Mouse (Mus musculus) neural tube, embryonic 15.5 days (tissue): ENCODE data around the gene Cav3. TPM values are rescaled to one million over a fixed set of nuclear protein-coding genes. Genes with fewer than 3 reads are reported as not detected.

ENCODE experiments used
- ATAC-seq: fragments of 200-750 bp; cut with Nextera tagmentation; 2 replicates; pipeline ENCODE4 v1.8.0; 2017; ENCODE audit warnings: mild to moderate bottlenecking, moderate TSS enrichment, moderate library complexity; ENCODE audit not compliant: low FRiP score
- H3K27ac ChIP-seq: fragments of 300-500 bp; sonication (generic); replicated peaks from 2 replicates; pipeline ENCODE4 v1.5.1; 2015; ENCODE audit warnings: mild to moderate bottlenecking, inconsistent platforms
- H3K27me3 ChIP-seq: fragments of 300-500 bp; sonication (generic); replicated peaks from 2 replicates; pipeline ENCODE4 v1.6.1; 2015; ENCODE audit warnings: inconsistent platforms
- H3K36me3 ChIP-seq: fragments of 300-500 bp; sonication (generic); 2 replicates; pipeline ENCODE4 v1.6.1; 2015; ENCODE audit warnings: inconsistent platforms
- H3K4me1 ChIP-seq: fragments of 300-500 bp; sonication (generic); 2 replicates; pipeline ENCODE4 v1.6.1; 2015; ENCODE audit warnings: inconsistent platforms
- H3K4me2 ChIP-seq: fragments of 300-500 bp; sonication (generic); 2 replicates; pipeline ENCODE4 v1.6.1; 2015; ENCODE audit warnings: inconsistent platforms, mild to moderate bottlenecking, moderate library complexity
- H3K4me3 ChIP-seq: fragments of 300-500 bp; sonication (generic); replicated peaks from 2 replicates; pipeline ENCODE4 v1.5.1; 2015; ENCODE audit warnings: mild to moderate bottlenecking, inconsistent platforms
- H3K9ac ChIP-seq: fragments of 300-500 bp; sonication (generic); replicated peaks from 2 replicates; pipeline ENCODE4 v1.6.1; 2015; ENCODE audit warnings: mild to moderate bottlenecking, inconsistent platforms
- H3K9me3 ChIP-seq: fragments of 300-500 bp; sonication (generic); replicated peaks from 2 replicates; pipeline ENCODE4 v1.6.1; 2016; ENCODE audit warnings: inconsistent platforms
- WGBS: fragments of 180-500 bp; shearing (Covaris S2); methylation state at CpG from one replicate; pipeline ENCODE4 v1.1.7; 2015; ENCODE audit warnings: mixed read lengths; 5-methylcytosine and 5-hydroxymethylcytosine counted together
- polyA plus RNA-seq: library from polyadenylated mRNA; unstranded; fragments of >200 nt; fragmentation: Nextera tagmentation; extraction: Ambion mirVana; gene quantifications from 2 replicates; pipeline ENCODE4 v1.2.1, GENCODE M21; 2015

The Cav3 gene
- 1.7 and 2.9 TPM in 2 replicates for polyA plus RNA-seq

GRCm38 (mm10) chr6:112459341-112459749, at the start of gene Cav3:
Gene Cav3 (plus strand): TSS chr6:112459505.
- Histone ChIP-seq H3K4me2 (no peak within 1 kb of the TSS), H3K4me3 (no peak within 1 kb of the TSS), H3K27me3 (no peaks in the 10 kb centered on the region), H3K9me3 (no peaks in the 10 kb centered on the region), H3K4me1 (no peaks in the 10 kb centered on the region), H3K36me3 (no peaks in the 10 kb centered on the region), H3K27ac (no peak within 1 kb of the TSS), H3K9ac (no peak within 1 kb of the TSS)
- 78% methylated on average over 12 of the region's 12 CpGs for WGBS
- ATAC-seq, result no peak

- 87% methylated on average over 9 of the region's 9 CpGs for WGBS
- Histone ChIP-seq H3K4me3 (no peak overlapping the region), H3K27ac (no peak overlapping the region), H3K36me3 (no peaks in the 10 kb centered on the region), H3K4me1 (no peaks in the 10 kb centered on the region), H3K4me2 (no peak overlapping the region), H3K9me3 (no peaks in the 10 kb centered on the region), H3K9ac (no peak overlapping the region), H3K27me3 (no peaks in the 10 kb centered on the region)
- no peak for ATAC-seq
These were observed 40.0 kb upstream of the Cav3 start for GRCm38 (mm10) chr6:112419333-112419732.

DNA sequence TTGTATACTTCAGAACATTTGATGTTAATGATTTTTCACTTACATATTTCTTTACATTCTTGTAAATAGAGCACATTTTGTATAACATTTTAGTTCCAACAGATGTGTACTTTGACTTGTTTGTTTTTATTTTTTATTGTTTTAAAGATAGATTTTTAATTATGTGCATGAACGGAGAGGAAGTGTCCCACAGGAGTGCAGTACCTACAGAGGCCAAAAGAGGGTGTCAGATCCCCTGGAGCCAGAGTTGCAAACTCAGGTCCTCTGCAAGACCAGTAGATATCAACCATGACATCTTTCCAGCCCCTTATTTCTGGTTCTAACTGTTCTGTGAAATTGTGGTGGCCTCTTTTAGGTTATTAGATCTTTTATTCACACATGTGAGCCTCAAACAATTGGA, 38.4 kb upstream of the Cav3 start:
- Histone ChIP-seq H3K27ac (no peak overlapping the region), H3K4me3 (no peak overlapping the region), H3K4me2 (no peak overlapping the region), H3K9me3 (no peaks in the 10 kb centered on the region), H3K36me3 (no peaks in the 10 kb centered on the region), H3K27me3 (no peaks in the 10 kb centered on the region), H3K9ac (no peak overlapping the region), H3K4me1 (no peaks in the 10 kb centered on the region)
- whole genome bisulfite sequencing, result 89% methylated on average over 1 of the region's 1 CpGs
- no peak for ATAC-seq

GRCm38 (mm10) chr6:112423746-112424501, 35.4 kb upstream of the Cav3 start:
- Histone ChIP-seq H3K4me2 (no peak overlapping the region), H3K9ac (no peak overlapping the region), H3K4me3 (no peak overlapping the region), H3K4me1 (no peaks in the 10 kb centered on the region), H3K36me3 (no peaks in the 10 kb centered on the region), H3K27ac (no peak overlapping the region), H3K9me3 (no peaks in the 10 kb centered on the region), H3K27me3 (no peaks in the 10 kb centered on the region)
- ATAC-seq, result no peak
- 81% methylated on average over 8 of the region's 8 CpGs for WGBS

DNA sequence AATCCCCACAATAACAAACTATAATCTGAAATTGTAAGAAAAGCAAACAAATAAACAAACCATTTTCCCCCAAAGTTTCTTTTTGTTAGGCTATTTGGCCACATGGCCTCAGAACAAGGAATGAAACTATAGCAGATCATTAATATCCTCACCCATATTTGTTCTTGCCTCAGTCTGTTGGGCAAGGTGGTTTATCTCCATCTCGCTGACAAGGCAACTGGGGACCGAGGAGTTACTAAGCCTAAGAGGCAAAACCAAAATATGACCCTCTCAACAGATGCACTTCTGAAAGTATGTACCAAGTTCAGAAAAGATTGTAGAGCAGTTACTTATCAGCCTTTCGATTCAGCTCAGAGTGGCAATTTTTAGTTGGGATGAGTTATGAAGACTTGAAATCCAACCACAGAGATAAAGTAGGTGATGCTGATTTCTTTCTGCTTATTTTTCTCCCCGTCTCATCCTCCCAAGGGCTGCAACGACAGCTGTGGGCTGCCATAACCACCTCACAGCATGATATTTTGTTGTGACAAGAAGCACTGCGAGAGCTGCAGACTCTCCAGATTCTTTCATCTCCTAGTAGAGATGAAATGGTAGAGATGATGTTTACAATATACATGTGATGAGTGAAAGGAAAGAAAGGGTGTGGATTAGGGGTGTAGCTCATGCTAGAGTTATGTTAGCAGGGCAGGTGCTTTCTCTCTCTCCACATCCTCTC, 33.1 kb upstream of the Cav3 start:
- Histone ChIP-seq H3K4me3 (no peak overlapping the region), H3K4me2 (no peak overlapping the region), H3K4me1 (no peaks in the 10 kb centered on the region), H3K9me3 (no peaks in the 10 kb centered on the region), H3K27ac (no peak overlapping the region), H3K9ac (no peak overlapping the region), H3K27me3 (no peaks in the 10 kb centered on the region), H3K36me3 (no peaks in the 10 kb centered on the region)
- 73% methylated on average over 6 of the region's 6 CpGs for WGBS
- ATAC-seq, result no peak

- H3K27ac ChIP-seq, result no peak overlapping the region
- no peaks in the 10 kb centered on the region for H3K36me3 ChIP-seq
- H3K4me2 ChIP-seq, result no peak overlapping the region
- no peaks in the 10 kb centered on the region for H3K27me3 ChIP-seq
- H3K4me3 ChIP-seq, result no peak overlapping the region
- H3K4me1 ChIP-seq, result no peaks in the 10 kb centered on the region
- no peak for ATAC-seq
- no peak overlapping the region for H3K9ac ChIP-seq
- no peaks in the 10 kb centered on the region for H3K9me3 ChIP-seq
- WGBS, result 89% methylated on average over 3 of the region's 3 CpGs
These were observed 13.6 kb upstream of the Cav3 start for GRCm38 (mm10) chr6:112445675-112446074.

DNA sequence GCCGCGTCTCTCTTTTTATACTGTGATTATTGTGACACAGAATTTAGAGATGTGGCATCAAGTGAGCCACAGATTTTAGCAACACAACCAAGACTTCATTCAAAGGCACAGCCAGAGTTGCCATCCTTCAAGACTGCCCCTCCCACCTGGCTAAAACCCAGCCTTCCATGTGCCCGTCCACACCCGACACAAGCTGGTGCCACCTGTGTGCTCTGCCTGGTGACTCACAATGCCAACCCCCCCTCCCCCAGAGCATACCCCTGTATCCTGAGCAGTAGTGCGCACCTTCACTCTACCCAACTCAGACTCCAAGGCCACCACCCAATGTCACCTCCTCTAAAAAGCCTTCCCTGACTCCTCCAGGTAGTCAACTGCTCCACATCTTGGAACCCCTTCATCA, 2.2 kb downstream of the Cav3 start:
- 94% methylated on average over 5 of the region's 5 CpGs for WGBS
- no peak overlapping the region for H3K4me3 ChIP-seq
- H3K27ac ChIP-seq, result no peak overlapping the region
- no peaks in the 10 kb centered on the region for H3K9me3 ChIP-seq
- no peak overlapping the region for H3K4me2 ChIP-seq
- H3K4me1 ChIP-seq, result no peaks in the 10 kb centered on the region
- H3K27me3 ChIP-seq, result no peaks in the 10 kb centered on the region
- no peak for ATAC-seq
- H3K36me3 ChIP-seq, result no peaks in the 10 kb centered on the region
- no peak overlapping the region for H3K9ac ChIP-seq

DNA sequence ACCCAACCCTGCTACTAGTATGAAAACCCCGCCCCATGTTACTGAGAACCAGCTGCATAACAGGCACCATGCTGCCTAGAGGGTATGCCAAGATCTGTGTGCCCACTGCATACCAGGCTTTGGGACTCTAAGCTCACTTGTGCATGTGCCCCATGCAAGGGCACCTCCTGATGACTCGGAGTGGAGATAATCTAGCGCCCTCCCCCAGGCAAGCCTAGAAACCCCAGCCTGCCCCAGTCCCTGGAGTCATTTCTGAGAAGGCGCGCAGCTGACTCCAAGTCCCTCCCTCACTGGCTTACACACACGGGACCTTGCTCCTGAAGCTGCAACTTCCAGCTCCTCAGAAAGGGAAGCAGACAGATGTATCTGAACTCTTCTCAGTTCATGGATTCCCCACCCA, 4.0 kb downstream of the Cav3 start:
- H3K27me3 ChIP-seq, result no peaks in the 10 kb centered on the region
- no peak overlapping the region for H3K9ac ChIP-seq
- H3K4me1 ChIP-seq, result no peaks in the 10 kb centered on the region
- H3K9me3 ChIP-seq, result no peaks in the 10 kb centered on the region
- no peaks in the 10 kb centered on the region for H3K36me3 ChIP-seq
- ATAC-seq, result no peak
- H3K4me2 ChIP-seq, result no peak overlapping the region
- no peak overlapping the region for H3K27ac ChIP-seq
- H3K4me3 ChIP-seq, result no peak overlapping the region
- WGBS, result 82% methylated on average over 6 of the region's 6 CpGs

GRCm38 (mm10) chr6:112465441-112465840, 6.1 kb downstream of the Cav3 start:
- Histone ChIP-seq H3K9me3 (no peaks in the 10 kb centered on the region), H3K27me3 (no peaks in the 10 kb centered on the region), H3K36me3 (no peaks in the 10 kb centered on the region), H3K4me2 (no peak overlapping the region), H3K27ac (no peak overlapping the region), H3K4me3 (no peak overlapping the region), H3K4me1 (no peaks in the 10 kb centered on the region), H3K9ac (no peak overlapping the region)
- WGBS, result 92% methylated on average over 3 of the region's 3 CpGs
- ATAC-seq, result no peak

GRCm38 (mm10) chr6:112466001-112466400, 6.7 kb downstream of the Cav3 start:
- no peak for ATAC-seq
- Histone ChIP-seq H3K36me3 (no peaks in the 10 kb centered on the region), H3K27me3 (no peaks in the 10 kb centered on the region), H3K4me1 (no peaks in the 10 kb centered on the region), H3K27ac (no peak overlapping the region), H3K4me2 (no peak overlapping the region), H3K9me3 (no peaks in the 10 kb centered on the region), H3K9ac (no peak overlapping the region), H3K4me3 (no peak overlapping the region)

GRCm38 (mm10) chr6:112471644-112472043, 12.3 kb downstream of the Cav3 start:
- WGBS, result 87% methylated on average over 4 of the region's 4 CpGs
- Histone ChIP-seq H3K4me2 (no peak overlapping the region), H3K27me3 (no peaks in the 10 kb centered on the region), H3K9ac (no peak overlapping the region), H3K4me3 (no peak overlapping the region), H3K36me3 (no peaks in the 10 kb centered on the region), H3K9me3 (no peaks in the 10 kb centered on the region), H3K4me1 (no peaks in the 10 kb centered on the region), H3K27ac (no peak overlapping the region)
- ATAC-seq, result no peak

- WGBS, result 50% methylated on average over 13 of the region's 13 CpGs
- Histone ChIP-seq H3K4me1 (no peaks in the 10 kb centered on the region), H3K36me3 (no peaks in the 10 kb centered on the region)
These were observed 20.6 kb downstream of the Cav3 start for GRCm38 (mm10) chr6:112479861-112480260.

More at GRCm38 (mm10) chr6:112479861-112480260, 20.6 kb downstream of the Cav3 start:
- no peaks in the 10 kb centered on the region for H3K9me3 ChIP-seq
- no peak for ATAC-seq
- H3K4me2 ChIP-seq, result no peak overlapping the region
- no peak overlapping the region for H3K27ac ChIP-seq
- no peak overlapping the region for H3K4me3 ChIP-seq
- H3K9ac ChIP-seq, result no peak overlapping the region
- H3K27me3 ChIP-seq, result no peaks in the 10 kb centered on the region
